Mouse (Mus musculus) kidney, postnatal 0 days (tissue): ENCODE data around the gene Esrrg. TPM values are rescaled to one million over a fixed set of nuclear protein-coding genes. Genes with fewer than 3 reads are reported as not detected.
A peak's percentile ranks its signal among the peaks of the same experiment; 100 is the strongest.

Experiments
- ATAC-seq: fragments of 200-750 bp; cut with Nextera tagmentation; replicated peaks from 2 replicates; pipeline ENCODE4 v1.8.0; 2017; ENCODE audit warnings: low read depth, moderate number of reproducible peaks, moderate TSS enrichment, moderate library complexity; ENCODE audit not compliant: low FRiP score
- DNase-seq: peaks from one replicate; pipeline ENCODE4 v3.0.0-alpha.2; 2016; ENCODE audit warnings: low spot score
- H3K27ac ChIP-seq: fragments of 300-500 bp; sonication (generic); 2 replicates; pipeline ENCODE4 v1.5.1; 2014; ENCODE audit warnings: mild to moderate bottlenecking
- H3K27me3 ChIP-seq: fragments of 300-500 bp; sonication (generic); 2 replicates; pipeline ENCODE4 v1.6.1; 2014; ENCODE audit warnings: low read length, mixed read lengths; ENCODE audit not compliant: insufficient read depth
- H3K36me3 ChIP-seq: fragments of 300-500 bp; sonication (generic); 2 replicates; pipeline ENCODE4 v1.6.1; 2014; ENCODE audit warnings: low read length, mixed read lengths; ENCODE audit not compliant: insufficient read depth
- H3K4me1 ChIP-seq: fragments of 300-500 bp; sonication (generic); replicated peaks from 2 replicates; pipeline ENCODE4 v1.6.1; 2014; ENCODE audit warnings: antibody characterized with exemption, low read length, mixed read lengths; ENCODE audit not compliant: insufficient read depth
- H3K4me2 ChIP-seq: fragments of 300-500 bp; sonication (generic); 2 replicates; pipeline ENCODE4 v1.6.1; 2014; ENCODE audit warnings: mild to moderate bottlenecking, low read length, moderate library complexity, mixed read lengths
- H3K4me3 ChIP-seq: fragments of 300-500 bp; sonication (generic); replicated peaks from 2 replicates; pipeline ENCODE4 v1.5.1; 2014; ENCODE audit warnings: low read depth, low read length
- H3K9ac ChIP-seq: fragments of 300-500 bp; sonication (generic); 2 replicates; pipeline ENCODE4 v1.6.1; 2014; ENCODE audit warnings: low read depth, low read length
- H3K9me3 ChIP-seq: fragments of 300-500 bp; sonication (generic); replicated peaks from 2 replicates; pipeline ENCODE4 v1.6.1; 2016; ENCODE audit warnings: low read length, inconsistent platforms, mixed read lengths
- CTCF ChIP-seq: IDR thresholded peaks from 2 replicates; pipeline ENCODE4 v1.5.1; 2016; ENCODE audit warnings: antibody characterized with exemption, low read depth, mild to moderate bottlenecking, moderate library complexity
- WGBS: fragments of 180-500 bp; shearing (Covaris S2); extraction: QIAGEN DNeasy Blood & Tissue Kit; methylation state at CpG from one replicate; pipeline ENCODE4 v1.1.7; 2014; 5-methylcytosine and 5-hydroxymethylcytosine counted together
- polyA plus RNA-seq: library from polyadenylated mRNA; unstranded; fragments of >200 nt; fragmentation: Nextera tagmentation; extraction: Ambion mirVana; gene quantifications from 2 replicates; pipeline ENCODE4 v1.2.1, GENCODE M21; 2015

Esrrg gene
- polyA plus RNA-seq, 1 experiment from 2014 or later = 26.0 TPM

GRCm38 (mm10) chr1:188035957-188036356 is 427.4 kb downstream of the Esrrg start:
- no peaks in the 10 kb centered on the region for H3K36me3 ChIP-seq
- ATAC-seq = no peak
- H3K4me1 ChIP-seq = no peaks in the 10 kb centered on the region
- TF ChIP-seq CTCF = no peak
- no peak for DNase-seq
- no peaks in the 10 kb centered on the region for H3K27me3 ChIP-seq
- 32% methylated on average over 8 of the region's 8 CpGs for WGBS
- no peaks in the 10 kb centered on the region for H3K9me3 ChIP-seq
- no peak overlapping the region for H3K27ac ChIP-seq
- H3K4me2 ChIP-seq = no peak overlapping the region
- H3K9ac ChIP-seq = no peak overlapping the region
- H3K4me3 ChIP-seq = no peak overlapping the region

DNA sequence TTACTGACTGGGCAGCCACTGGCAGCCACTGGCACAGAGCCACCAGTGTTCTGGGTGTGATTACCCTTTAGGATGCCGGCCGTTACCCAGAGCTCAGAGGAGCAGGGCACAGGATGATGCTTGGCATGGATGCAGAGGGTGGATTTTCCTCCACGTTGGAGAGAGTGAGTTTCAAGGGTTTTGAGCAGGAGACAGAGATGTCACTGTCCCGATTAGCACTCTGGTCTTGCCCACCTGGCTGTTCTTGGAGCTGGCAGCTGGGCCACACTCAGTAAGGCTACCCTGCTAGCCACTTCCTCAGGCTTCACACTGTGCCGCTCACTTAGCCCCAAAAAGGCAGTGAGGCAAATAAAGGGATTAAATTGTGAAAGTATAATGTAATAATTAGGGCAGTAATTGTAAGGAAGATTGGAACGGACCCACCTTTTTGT is 438.1 kb downstream of the Esrrg start:
- 0 out of 2 replicates have a peak, but pooled peaks cover 3% of the 10 kb centered on the region for H3K36me3 ChIP-seq
- no peak for DNase-seq
- TF ChIP-seq CTCF = no peak
- no peak overlapping the region for H3K4me3 ChIP-seq
- H3K4me1 ChIP-seq = no peaks in the 10 kb centered on the region
- no peak for ATAC-seq
- H3K4me2 ChIP-seq = no peak overlapping the region
- H3K27me3 ChIP-seq = no peaks in the 10 kb centered on the region
- WGBS = 82% methylated on average over 6 of the region's 6 CpGs
- no peak overlapping the region for H3K9ac ChIP-seq
- no peak overlapping the region for H3K27ac ChIP-seq
- no peaks in the 10 kb centered on the region for H3K9me3 ChIP-seq

GRCm38 (mm10) chr1:188047148-188047547 is 438.6 kb downstream of the Esrrg start:
- no peak for ATAC-seq
- H3K9me3 ChIP-seq = no peaks in the 10 kb centered on the region
- DNase-seq = no peak
- no peak overlapping the region for H3K9ac ChIP-seq
- no peak overlapping the region for H3K4me2 ChIP-seq
- WGBS = 68% methylated on average over 3 of the region's 3 CpGs
- no peak overlapping the region for H3K27ac ChIP-seq
- TF ChIP-seq CTCF = no peak
- 0 out of 2 replicates have a peak, but pooled peaks cover 3% of the 10 kb centered on the region for H3K36me3 ChIP-seq
- no peaks in the 10 kb centered on the region for H3K27me3 ChIP-seq
- no peak overlapping the region for H3K4me3 ChIP-seq
- no peaks in the 10 kb centered on the region for H3K4me1 ChIP-seq

GRCm38 (mm10) chr1:188055888-188056287 is 447.3 kb downstream of the Esrrg start:
- no peak overlapping the region for H3K4me2 ChIP-seq
- 58% methylated on average over 3 of the region's 3 CpGs for WGBS
- no peaks in the 10 kb centered on the region for H3K4me1 ChIP-seq
- ATAC-seq (no peak), DNase-seq (peak; percentile 39)
- no peaks in the 10 kb centered on the region for H3K27me3 ChIP-seq
- no peak overlapping the region for H3K9ac ChIP-seq
- H3K36me3 ChIP-seq = no peaks in the 10 kb centered on the region
- no peak for TF ChIP-seq CTCF
- H3K27ac ChIP-seq = no peak overlapping the region
- H3K9me3 ChIP-seq = no peaks in the 10 kb centered on the region
- no peak overlapping the region for H3K4me3 ChIP-seq

DNA sequence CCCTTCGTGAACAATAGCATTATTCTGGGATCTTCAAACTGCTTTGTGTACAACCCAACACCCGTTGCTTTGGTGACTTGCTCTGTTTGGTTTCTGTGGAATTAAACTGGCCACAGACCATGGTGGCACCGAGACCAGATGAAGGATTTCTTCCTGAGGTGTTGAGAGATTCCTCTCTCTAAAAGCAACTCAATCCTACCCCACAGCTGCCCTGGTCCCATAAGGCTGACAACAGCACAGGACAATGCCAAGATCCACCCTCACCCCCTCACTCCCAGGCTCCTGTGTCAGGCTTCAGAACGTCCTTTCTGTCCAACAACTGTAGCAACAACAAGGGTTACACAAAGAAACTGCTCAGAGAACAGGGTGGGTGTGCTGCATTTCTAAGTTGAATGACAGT is 449.3 kb downstream of the Esrrg start:
- 72% methylated on average over 4 of the region's 4 CpGs for WGBS
- no peak overlapping the region for H3K4me3 ChIP-seq
- ATAC-seq (no peak), DNase-seq (no peak)
- H3K9me3 ChIP-seq = no peaks in the 10 kb centered on the region
- no peaks in the 10 kb centered on the region for H3K4me1 ChIP-seq
- no peak overlapping the region for H3K4me2 ChIP-seq
- no peaks in the 10 kb centered on the region for H3K36me3 ChIP-seq
- H3K27me3 ChIP-seq = no peaks in the 10 kb centered on the region
- H3K27ac ChIP-seq = no peak overlapping the region
- TF ChIP-seq CTCF = no peak
- no peak overlapping the region for H3K9ac ChIP-seq

GRCm38 (mm10) chr1:188059006-188059405 is 450.4 kb downstream of the Esrrg start:
- no peak overlapping the region for H3K9ac ChIP-seq
- H3K27ac ChIP-seq = peak overlapping the region; percentile 20
- H3K4me1 ChIP-seq = no peaks in the 10 kb centered on the region
- no peak overlapping the region for H3K4me2 ChIP-seq
- H3K36me3 ChIP-seq = no peaks in the 10 kb centered on the region
- ATAC-seq (peak; percentile 88), DNase-seq (peak; percentile 29)
- no peaks in the 10 kb centered on the region for H3K27me3 ChIP-seq
- H3K9me3 ChIP-seq = no peaks in the 10 kb centered on the region
- 63% methylated on average over 6 of the region's 6 CpGs for WGBS
- no peak for TF ChIP-seq CTCF
- H3K4me3 ChIP-seq = no peak overlapping the region

- no peak overlapping the region for H3K4me2 ChIP-seq
- no peak for ATAC-seq
- no peaks in the 10 kb centered on the region for H3K36me3 ChIP-seq
- no peaks in the 10 kb centered on the region for H3K27me3 ChIP-seq
- 73% methylated on average over 7 of the region's 7 CpGs for WGBS
- no peaks in the 10 kb centered on the region for H3K9me3 ChIP-seq
- H3K4me3 ChIP-seq = no peak overlapping the region
- no peak for TF ChIP-seq CTCF
- no peak overlapping the region for H3K9ac ChIP-seq
- no peak overlapping the region for H3K27ac ChIP-seq
- DNase-seq = no peak
- no peaks in the 10 kb centered on the region for H3K4me1 ChIP-seq
Measured at GRCm38 (mm10) chr1:188060493-188060892, 451.9 kb downstream of the Esrrg start.
